Mouse (Mus musculus) hindbrain, embryonic 15.5 days (tissue): ENCODE results near the gene Col26a1. TPM values are rescaled to one million over a fixed set of nuclear protein-coding genes. Genes with fewer than 3 reads are reported as not detected.

Experiments used
- ATAC-seq: fragments of 200-750 bp; cut with Nextera tagmentation; 2 replicates; pipeline ENCODE4 v1.8.0; 2017; ENCODE audit warnings: low read depth, moderate number of reproducible peaks, moderate TSS enrichment; ENCODE audit not compliant: low FRiP score
- H3K27ac ChIP-seq: fragments of 300-500 bp; sonication (generic); replicated peaks from 2 replicates; pipeline ENCODE4 v1.5.1; 2015; ENCODE audit warnings: mild to moderate bottlenecking, inconsistent platforms
- H3K27me3 ChIP-seq: fragments of 300-500 bp; sonication (generic); 2 replicates; pipeline ENCODE4 v1.6.1; 2015; ENCODE audit warnings: control low read depth, inconsistent platforms
- H3K36me3 ChIP-seq: fragments of 300-500 bp; sonication (generic); 2 replicates; pipeline ENCODE4 v1.6.1; 2015; ENCODE audit warnings: control low read depth, inconsistent platforms
- H3K4me1 ChIP-seq: fragments of 300-500 bp; sonication (generic); replicated peaks from 2 replicates; pipeline ENCODE4 v1.6.1; 2015; ENCODE audit warnings: control low read depth, inconsistent platforms
- H3K4me2 ChIP-seq: fragments of 300-500 bp; sonication (generic); 2 replicates; pipeline ENCODE4 v1.6.1; 2015; ENCODE audit warnings: moderate library complexity, mild to moderate bottlenecking, inconsistent platforms
- H3K4me3 ChIP-seq: fragments of 300-500 bp; sonication (generic); 2 replicates; pipeline ENCODE4 v1.5.1; 2015; ENCODE audit warnings: mild to moderate bottlenecking, inconsistent platforms
- H3K9ac ChIP-seq: fragments of 300-500 bp; sonication (generic); 2 replicates; pipeline ENCODE4 v1.6.1; 2015; ENCODE audit warnings: inconsistent platforms
- H3K9me3 ChIP-seq: fragments of 300-500 bp; sonication (generic); 2 replicates; pipeline ENCODE4 v1.6.1; 2016; ENCODE audit warnings: control low read depth, inconsistent platforms
- WGBS: fragments of 180-500 bp; shearing (Covaris S2); methylation state at CpG from one replicate; pipeline ENCODE4 v1.1.7; 2015; 5-methylcytosine and 5-hydroxymethylcytosine counted together
- polyA plus RNA-seq: library from polyadenylated mRNA; unstranded; fragments of >200 nt; fragmentation: Nextera tagmentation; extraction: Ambion mirVana; gene quantifications from 2 replicates; pipeline ENCODE4 v1.2.1, GENCODE M21; 2015

Col26a1 gene
- 37.8 and 41.8 TPM in 2 replicates for polyA plus RNA-seq

DNA sequence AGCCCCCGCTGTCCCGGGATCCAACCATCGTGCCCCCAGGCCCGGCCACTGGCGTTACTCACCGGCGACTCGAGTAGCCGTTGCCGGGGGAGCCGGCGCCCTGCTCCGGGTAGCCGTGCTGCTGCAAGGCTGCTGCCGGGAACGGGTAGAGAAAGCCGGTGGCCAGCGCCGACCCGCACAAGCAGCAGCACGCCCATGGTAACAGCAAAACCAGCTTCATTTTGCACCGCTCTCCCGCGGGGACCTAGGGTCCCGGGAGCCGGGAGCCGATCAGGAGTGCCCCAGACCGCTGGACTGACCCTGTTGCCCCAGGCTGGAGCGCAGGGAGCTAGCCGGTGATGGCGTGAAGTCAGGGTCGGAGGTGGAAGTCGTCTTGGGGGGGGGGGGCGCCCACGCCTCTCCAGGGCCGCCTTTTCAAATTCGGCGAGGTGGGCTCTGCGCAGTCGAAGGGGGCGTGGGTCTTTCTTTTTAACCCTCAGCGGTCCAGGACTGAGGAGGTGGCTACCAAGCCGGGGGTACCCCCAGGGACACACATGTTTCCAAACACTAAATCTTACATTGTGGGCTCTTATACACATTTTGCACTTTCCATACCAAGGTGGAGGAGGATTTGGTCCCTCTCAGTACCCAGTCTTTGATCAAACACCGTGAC, at the start of gene Col26a1:
Gene Col26a1, minus strand, starts transcription at position 422 of the 652 bp plus-strand sequence.
- Histone ChIP-seq H3K4me3 (peak within 1 kb of the TSS; percentile 72), H3K27ac (peak within 1 kb of the TSS; percentile 52; the same call in 1 of the 2 replicates), H3K4me1 (peaks cover 23% of the 10 kb centered on the region), H3K27me3 (peaks cover 10% of the 10 kb centered on the region), H3K9me3 (no peaks in the 10 kb centered on the region), H3K9ac (peak within 1 kb of the TSS; percentile 75), H3K36me3 (no peaks in the 10 kb centered on the region), H3K4me2 (peak within 1 kb of the TSS; percentile 87)
- peak; percentile 54 for ATAC-seq
- 1% methylated on average over 40 of the region's 44 CpGs for WGBS

DNA sequence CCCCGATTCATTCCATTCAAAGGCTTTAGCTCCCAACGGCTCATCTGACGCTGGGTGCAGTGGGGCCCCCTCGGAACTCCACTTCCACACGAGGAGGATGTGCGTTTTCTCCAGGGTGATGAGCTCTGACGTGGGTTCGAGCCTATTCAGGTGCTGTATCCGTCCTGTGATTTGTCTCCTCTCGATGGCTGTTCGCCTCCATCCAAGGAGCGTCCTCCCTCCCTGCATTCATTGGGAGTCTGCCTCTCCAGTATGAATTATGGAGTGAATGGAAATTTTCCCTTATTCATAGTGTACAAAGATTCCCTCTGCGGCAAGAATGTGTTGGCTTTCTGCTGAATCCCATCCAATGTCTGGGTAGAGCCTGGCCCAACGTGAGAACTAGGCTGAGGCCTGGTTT, 48.9 kb upstream of the Col26a1 start:
- ATAC-seq = no peak
- no peak overlapping the region for H3K27ac ChIP-seq
- no peak overlapping the region for H3K9ac ChIP-seq
- 69% methylated on average over 14 of the region's 14 CpGs for WGBS
- no peak overlapping the region for H3K4me2 ChIP-seq
- H3K4me1 ChIP-seq = peaks cover 3% of the 10 kb centered on the region; the same call in 1 of the 2 replicates
- no peaks in the 10 kb centered on the region for H3K27me3 ChIP-seq
- no peaks in the 10 kb centered on the region for H3K9me3 ChIP-seq
- no peaks in the 10 kb centered on the region for H3K36me3 ChIP-seq
- no peak overlapping the region for H3K4me3 ChIP-seq

DNA sequence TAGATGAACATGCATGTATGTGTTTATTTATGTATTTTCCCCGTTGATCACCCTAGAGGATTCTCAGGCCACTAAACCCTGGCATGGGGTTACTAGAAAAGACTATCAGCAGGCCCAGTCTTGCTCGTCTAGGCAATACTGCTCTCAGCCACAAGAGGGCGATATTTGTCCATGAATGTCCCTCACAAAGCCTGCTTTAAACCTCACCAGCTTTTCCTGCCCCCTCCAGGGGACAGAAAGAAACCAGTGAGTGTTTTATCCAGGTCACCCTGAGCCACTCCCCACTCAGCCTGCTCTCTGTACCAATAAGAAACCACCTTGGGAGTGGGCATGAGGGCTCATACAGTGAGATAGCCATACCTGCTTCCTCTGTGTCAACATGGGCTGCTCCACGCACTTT, 46.1 kb upstream of the Col26a1 start:
- 22% methylated on average over 4 of the region's 4 CpGs for WGBS
- peaks cover 3% of the 10 kb centered on the region; the same call in 1 of the 2 replicates for H3K4me1 ChIP-seq
- no peak overlapping the region for H3K4me2 ChIP-seq
- no peak overlapping the region for H3K27ac ChIP-seq
- no peaks in the 10 kb centered on the region; the same call in 1 of the 2 replicates for H3K36me3 ChIP-seq
- ATAC-seq = peak; percentile 70; the same call in 1 of the 2 replicates
- no peaks in the 10 kb centered on the region for H3K27me3 ChIP-seq
- H3K9ac ChIP-seq = no peak overlapping the region
- H3K9me3 ChIP-seq = no peaks in the 10 kb centered on the region
- H3K4me3 ChIP-seq = no peak overlapping the region

DNA sequence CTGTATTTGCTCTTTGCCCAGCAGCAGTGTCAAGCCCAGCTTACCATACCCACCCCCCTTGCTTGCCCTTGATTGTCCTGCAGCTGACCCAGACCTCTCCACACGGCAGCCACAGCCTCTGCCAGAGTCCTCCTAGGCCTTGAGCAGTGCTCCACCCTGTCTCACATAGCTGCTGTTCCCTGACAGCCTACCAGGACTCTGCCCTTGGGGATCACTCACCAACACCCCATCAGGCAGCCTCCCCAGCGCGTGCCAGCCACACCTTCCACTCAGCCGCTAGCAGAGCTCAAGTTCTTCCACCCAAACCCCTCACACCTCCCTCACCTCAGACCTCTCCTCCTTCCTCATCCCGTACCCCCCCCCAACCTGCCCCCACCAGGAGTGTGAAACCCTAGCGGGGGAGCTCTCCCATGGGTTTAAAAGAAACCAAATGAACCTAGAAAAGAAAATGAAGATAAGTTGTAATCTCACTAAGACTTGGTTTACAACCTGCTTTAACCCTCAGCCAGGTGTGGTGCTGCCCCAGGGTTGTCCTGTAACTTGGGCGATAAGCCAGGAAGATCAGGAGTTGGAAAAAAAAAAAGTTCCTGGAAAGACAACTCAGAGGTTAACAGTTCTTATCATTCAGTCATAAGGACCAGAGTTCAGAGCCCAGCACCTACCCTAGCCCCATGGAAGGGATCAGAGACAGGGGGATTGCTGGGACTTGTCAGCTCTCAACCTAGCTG, 40.9 kb upstream of the Col26a1 start:
- H3K9ac ChIP-seq = no peak overlapping the region
- no peak overlapping the region for H3K4me3 ChIP-seq
- H3K36me3 ChIP-seq = no peaks in the 10 kb centered on the region; the same call in 1 of the 2 replicates
- no peak overlapping the region for H3K4me2 ChIP-seq
- no peaks in the 10 kb centered on the region for H3K9me3 ChIP-seq
- 78% methylated on average over 7 of the region's 7 CpGs for WGBS
- H3K27ac ChIP-seq = no peak overlapping the region
- H3K4me1 ChIP-seq = peaks cover 7% of the 10 kb centered on the region
- ATAC-seq = no peak
- no peaks in the 10 kb centered on the region for H3K27me3 ChIP-seq

DNA sequence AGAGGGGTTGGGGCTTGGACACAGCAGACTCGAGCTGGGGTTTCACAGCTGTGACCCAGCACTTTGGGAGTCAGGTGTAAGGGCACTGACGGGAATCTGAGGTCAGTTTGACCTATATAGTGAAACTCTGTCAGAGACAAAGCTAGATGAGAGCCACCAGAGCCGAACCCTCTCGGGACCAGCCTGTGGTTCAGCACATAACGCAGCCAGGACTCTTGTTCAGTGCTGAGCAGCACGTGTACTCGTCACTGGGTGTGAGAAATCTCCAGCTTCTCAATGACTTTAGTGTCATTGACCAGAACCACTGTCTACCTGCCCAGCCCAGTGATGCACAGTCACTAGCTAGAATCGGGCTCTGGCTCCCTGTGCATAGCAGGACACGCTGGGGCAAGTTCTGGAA, 39.8 kb upstream of the Col26a1 start:
- H3K4me2 ChIP-seq = no peak overlapping the region
- no peaks in the 10 kb centered on the region for H3K9me3 ChIP-seq
- peaks cover 7% of the 10 kb centered on the region for H3K4me1 ChIP-seq
- no peaks in the 10 kb centered on the region; the same call in 1 of the 2 replicates for H3K36me3 ChIP-seq
- 88% methylated on average over 9 of the region's 9 CpGs for WGBS
- H3K27ac ChIP-seq = no peak overlapping the region
- H3K9ac ChIP-seq = no peak overlapping the region
- no peak for ATAC-seq
- H3K4me3 ChIP-seq = no peak overlapping the region
- H3K27me3 ChIP-seq = no peaks in the 10 kb centered on the region

DNA sequence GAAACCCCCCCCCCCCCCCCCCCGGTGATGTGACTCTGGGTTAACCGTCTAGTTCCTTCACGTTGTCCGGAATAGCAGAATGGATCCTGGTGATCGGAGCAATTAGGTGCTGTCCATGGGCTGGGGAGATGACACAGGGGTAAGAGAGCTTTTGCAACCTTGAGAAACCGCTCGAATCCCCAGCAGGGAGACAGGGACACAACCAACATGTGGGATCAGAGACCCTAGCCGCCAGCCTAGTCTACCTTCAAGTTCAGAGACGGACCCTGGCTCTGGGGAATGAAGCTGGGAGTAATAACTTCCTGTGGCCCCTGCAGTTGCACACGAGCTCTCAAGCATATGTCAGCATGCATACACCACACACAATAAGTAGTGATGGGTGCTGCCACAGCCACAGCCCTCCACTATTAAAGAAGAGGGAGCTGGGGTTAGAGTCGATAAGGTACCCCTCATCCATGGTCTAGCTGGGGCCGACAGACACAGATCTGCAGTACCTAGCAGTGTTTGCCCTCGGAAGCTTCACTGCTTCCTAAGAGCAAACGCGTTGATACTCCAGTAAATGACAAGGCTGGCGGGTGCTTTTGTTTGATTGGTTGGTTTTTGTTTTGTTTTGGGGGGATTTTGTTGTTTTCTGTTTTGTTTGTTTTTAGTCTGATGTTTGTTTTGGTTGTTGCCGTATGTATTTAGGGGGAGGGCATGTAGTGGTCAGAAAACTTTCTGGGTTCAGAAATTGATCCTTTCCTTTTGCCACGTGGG, 36.7 kb upstream of the Col26a1 start:
- Histone ChIP-seq H3K4me3 (peak overlapping the region; percentile 73), H3K9ac (peak overlapping the region; percentile 51), H3K27ac (peak overlapping the region; percentile 81; the same call in 1 of the 2 replicates), H3K9me3 (no peaks in the 10 kb centered on the region), H3K27me3 (no peaks in the 10 kb centered on the region), H3K4me1 (peaks cover 7% of the 10 kb centered on the region), H3K36me3 (no peaks in the 10 kb centered on the region), H3K4me2 (peak overlapping the region; percentile 86)
- ATAC-seq = peak; percentile 7
- 29% methylated on average over 15 of the region's 18 CpGs for WGBS

DNA sequence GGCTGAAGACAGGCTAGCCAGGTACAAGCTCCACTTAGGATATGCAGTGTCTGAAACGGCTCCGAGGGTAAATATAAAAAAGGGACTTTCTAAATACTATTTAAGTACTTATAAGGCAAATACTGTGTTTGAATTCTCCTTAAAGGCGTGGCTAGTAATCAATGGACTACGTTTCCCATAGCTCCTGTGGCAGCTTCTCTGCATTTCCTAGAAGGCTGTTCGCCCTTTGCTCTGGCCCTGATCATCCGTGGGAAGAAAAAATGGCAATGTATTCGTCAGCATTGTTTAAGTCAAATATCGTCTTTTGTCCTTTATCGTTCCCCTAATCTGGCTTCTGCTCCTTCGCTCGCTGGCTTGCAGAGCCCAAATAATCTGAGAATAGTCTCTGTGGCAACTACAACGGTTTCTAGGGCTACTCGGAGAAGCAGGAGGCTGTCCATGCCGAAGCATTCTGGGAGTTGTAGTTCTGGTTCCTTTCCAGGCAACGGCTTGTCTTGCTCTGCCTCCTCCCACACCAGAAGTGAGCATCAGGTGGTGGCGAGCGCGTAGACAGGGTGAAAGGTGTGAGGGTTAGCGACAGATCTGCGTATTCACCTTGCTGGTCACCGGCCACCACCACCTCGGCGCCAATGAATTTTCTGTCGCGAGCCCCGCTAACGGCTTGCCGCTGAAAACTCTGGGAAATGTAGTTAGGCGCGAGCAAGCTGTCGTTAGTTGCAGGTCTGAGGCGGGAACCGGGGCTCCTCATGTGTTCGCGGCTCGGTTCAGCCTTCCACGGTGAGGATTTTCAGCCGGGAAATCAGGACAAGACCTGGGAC, 35.9 kb upstream of the Col26a1 start:
- Histone ChIP-seq H3K27ac (peak overlapping the region; percentile 81), H3K36me3 (peaks cover under 1% of the 10 kb centered on the region; the same call in 1 of the 2 replicates), H3K27me3 (no peaks in the 10 kb centered on the region), H3K4me2 (peak overlapping the region; percentile 86), H3K4me3 (peak overlapping the region; percentile 73), H3K9me3 (no peaks in the 10 kb centered on the region), H3K9ac (peak overlapping the region; percentile 51), H3K4me1 (peaks cover 7% of the 10 kb centered on the region)
- ATAC-seq = peak; percentile 93
- 3% methylated on average over 38 of the region's 38 CpGs for WGBS

DNA sequence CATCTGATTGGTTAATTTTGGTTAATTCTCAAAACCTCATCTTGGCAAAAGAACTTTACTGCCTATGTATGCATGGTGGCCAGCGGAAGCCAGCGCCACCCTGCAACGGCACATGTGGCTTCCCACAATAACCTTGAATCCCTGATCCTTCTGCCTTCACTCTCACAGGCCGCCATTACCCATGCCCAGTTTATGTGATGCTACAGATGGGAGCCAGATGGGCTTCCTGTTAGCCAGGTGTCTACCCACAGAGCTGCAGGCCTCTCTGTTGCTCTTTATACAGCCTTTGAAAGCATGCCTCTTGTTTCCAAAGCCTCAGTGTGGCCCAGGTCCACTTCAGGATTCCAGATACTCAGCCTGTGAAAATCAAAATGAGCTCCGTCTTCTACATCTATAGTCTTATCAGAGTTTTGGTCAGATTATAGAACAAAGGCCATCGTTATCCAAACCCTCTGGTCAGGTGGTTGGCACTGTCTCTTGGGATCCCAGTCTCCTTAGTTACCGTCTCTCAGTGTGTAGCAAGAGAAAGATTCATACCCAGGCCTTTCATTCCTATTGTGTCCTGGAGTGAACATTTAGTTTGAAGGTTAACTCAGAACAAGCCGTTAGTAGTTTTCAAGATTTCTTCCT, 34.7 kb upstream of the Col26a1 start:
- Histone ChIP-seq H3K27me3 (no peaks in the 10 kb centered on the region), H3K27ac (no peak overlapping the region), H3K4me3 (no peak overlapping the region), H3K4me1 (peaks cover 7% of the 10 kb centered on the region), H3K9me3 (no peaks in the 10 kb centered on the region), H3K9ac (no peak overlapping the region), H3K36me3 (peaks cover 12% of the 10 kb centered on the region), H3K4me2 (no peak overlapping the region)
- ATAC-seq = no peak
- WGBS = 97% methylated on average over 8 of the region's 8 CpGs

DNA sequence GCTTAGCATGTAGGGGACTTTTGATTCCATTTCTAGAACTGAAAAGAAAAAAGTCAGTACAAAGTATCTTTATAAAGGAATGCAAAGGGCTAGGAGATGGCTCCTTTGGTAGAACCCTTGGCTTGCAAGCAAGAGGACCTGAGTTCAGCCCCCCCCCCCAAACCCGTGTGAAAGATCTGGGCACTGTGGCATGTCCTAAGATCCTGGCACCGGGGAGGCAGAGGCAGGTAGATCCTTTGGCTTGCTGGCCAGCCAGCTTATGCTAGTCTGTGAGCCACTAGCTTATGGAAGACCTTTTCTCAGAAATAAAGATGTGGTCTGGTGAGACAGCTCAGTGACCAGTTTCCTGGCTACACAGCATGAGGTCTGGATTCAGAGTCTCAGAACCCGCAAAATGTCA, 31.2 kb upstream of the Col26a1 start:
- Histone ChIP-seq H3K4me2 (no peak overlapping the region), H3K27me3 (no peaks in the 10 kb centered on the region), H3K9ac (no peak overlapping the region), H3K36me3 (peaks cover 32% of the 10 kb centered on the region), H3K9me3 (no peaks in the 10 kb centered on the region), H3K4me1 (peaks cover 7% of the 10 kb centered on the region), H3K27ac (no peak overlapping the region), H3K4me3 (no peak overlapping the region)
- WGBS = 79% methylated on average over 3 of the region's 3 CpGs
- ATAC-seq = no peak

DNA sequence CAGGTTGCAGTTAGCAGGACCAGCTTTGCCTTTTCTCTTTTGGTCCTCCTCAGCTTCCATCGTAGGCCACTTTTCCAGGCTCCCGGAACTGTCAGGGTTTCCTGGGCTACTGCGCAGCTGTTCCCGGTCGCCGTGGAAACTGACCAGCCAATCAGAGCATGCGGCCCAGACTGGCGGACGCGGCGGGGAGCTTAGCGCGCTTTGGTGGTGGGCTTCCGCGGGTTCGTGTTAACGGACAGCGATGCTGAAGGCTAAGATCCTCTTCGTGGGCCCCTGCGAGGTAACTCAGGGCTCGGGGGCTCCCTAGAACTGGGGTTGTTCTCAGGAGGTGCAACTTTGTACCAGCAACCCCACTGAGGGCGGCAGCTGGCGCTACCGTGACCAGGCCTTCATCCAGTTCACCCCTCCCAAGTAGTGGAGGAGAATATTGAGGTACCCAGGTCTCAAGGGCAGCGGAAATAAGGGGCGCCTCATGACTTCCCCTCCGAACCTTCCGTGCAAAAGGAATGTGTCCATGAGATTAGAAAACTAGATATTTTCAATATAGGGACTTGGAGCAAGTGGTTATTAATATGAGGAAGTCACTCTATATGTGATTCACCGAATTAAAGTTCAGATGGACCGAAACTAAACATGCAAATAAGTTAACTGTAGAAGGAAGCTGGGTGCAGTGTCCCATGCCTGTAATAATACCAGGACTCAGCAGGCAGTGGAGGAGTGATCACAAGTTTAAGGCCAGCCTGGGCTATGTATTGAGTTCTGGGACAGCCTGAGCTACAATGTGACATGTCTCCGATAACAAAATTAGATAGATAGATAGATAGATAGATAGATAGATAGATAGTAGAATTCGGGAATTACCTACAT, 25.2 kb upstream of the Col26a1 start, which contains the start of gene Ift22:
Gene Ift22, plus strand, starts transcription at position 160 of the 867 bp plus-strand sequence.
- H3K27me3 ChIP-seq = no peaks in the 10 kb centered on the region
- H3K4me1 ChIP-seq = peaks cover 21% of the 10 kb centered on the region
- peak within 1 kb of the TSS; percentile 76 for H3K27ac ChIP-seq
- peak; percentile 96 for ATAC-seq
- peak within 1 kb of the TSS; percentile 73 for H3K9ac ChIP-seq
- WGBS = 9% methylated on average over 32 of the region's 32 CpGs
- H3K4me2 ChIP-seq = peak within 1 kb of the TSS; percentile 65
- H3K36me3 ChIP-seq = peaks cover 25% of the 10 kb centered on the region
- no peaks in the 10 kb centered on the region for H3K9me3 ChIP-seq
- peak within 1 kb of the TSS; percentile 72 for H3K4me3 ChIP-seq
